Mouse (Mus musculus): ENCODE measurements around the gene Irx6. TPM values are rescaled to one million over a fixed set of nuclear protein-coding genes. Genes with fewer than 3 reads are reported as not detected.

Irx6 gene
- polyA plus RNA-seq, 1 experiment, result not detected

DNA sequence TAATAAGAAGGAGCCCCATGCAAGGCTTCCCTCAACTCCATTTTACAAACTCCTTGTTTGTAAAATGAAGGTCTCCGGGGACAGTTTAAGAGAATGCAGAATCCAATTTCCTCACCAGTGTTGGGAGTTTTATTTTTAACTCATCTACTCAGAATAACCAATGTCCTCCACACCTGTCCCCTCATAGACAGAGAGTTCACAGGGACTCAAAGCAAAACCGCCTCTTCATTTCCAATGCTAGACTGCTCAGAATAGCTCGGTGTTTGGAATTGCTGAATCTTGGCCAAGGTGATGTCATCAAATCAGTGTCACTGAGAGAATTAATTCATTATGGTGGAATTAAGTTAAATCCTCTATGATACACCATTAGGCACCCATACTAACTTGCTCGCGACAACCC lies 44.0 kb downstream of the Irx6 start:
- H3K36me3 ChIP-seq (replicated peaks; ENCODE audit: low read length), result no peaks in the 10 kb centered on the region

DNA sequence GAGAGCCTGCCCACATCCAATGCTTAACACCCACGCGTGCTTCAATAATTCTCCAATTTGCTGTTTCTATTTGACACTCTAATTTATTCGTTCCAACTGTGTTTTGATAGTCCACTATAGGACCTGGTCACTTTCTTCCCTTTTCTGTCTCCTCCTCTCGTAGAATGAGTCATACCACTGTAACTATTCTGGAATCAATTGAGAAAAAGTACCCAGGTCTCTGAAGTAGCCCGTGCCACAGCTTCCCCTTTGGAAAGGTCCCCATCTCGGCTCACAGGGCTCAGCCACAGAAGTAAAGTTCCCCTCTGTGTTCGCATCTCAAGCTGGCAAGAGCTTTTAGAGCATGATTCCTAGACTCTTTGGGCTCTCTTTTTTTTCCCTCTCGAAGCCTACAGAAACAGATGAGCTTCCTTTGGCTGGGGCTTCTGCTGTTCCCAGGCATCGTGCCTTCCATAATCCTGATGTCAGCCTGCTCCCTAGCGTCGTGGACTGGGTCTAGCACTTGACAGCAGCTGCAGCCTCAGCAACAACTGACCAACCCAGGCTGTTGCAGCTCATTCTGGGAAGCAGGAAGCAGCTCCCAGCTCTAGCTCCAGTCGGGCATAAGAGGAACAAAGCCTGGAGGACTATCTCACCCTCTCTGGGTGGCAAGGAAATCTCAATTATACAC lies 47.3 kb downstream of the Irx6 start:
- Histone ChIP-seq H3K4me1 (no peaks in the 10 kb centered on the region), H3K27me3 (replicated peaks) (no peaks in the 10 kb centered on the region), H3K9me3 (peaks cover 21% of the 10 kb centered on the region; the same call in 1 of the 2 replicates), H3K36me3 (replicated peaks; ENCODE audit: low read length) (no peaks in the 10 kb centered on the region), H3K4me3 (replicated peaks) (no peak overlapping the region)
- TF ChIP-seq FLI1 (IDR thresholded peaks at IDR 0.05; ENCODE audit: low read length), result no peak
- TF ChIP-seq GATA1 (IDR thresholded peaks at IDR 0.05; ENCODE audit: borderline replicate concordance, low read length), result no peak

More for the DNA sequence above, 44.0 kb downstream of the Irx6 start:
- no peak for TF ChIP-seq GATA1 (IDR thresholded peaks at IDR 0.05; ENCODE audit: borderline replicate concordance, low read length)
- no peak for TF ChIP-seq FLI1 (IDR thresholded peaks at IDR 0.05; ENCODE audit: low read length)
- no peaks in the 10 kb centered on the region for H3K27me3 ChIP-seq (replicated peaks)
- no peaks in the 10 kb centered on the region for H3K4me1 ChIP-seq
- 0 out of 2 replicates have a peak, but pooled peaks cover 6% of the 10 kb centered on the region for H3K9me3 ChIP-seq
- no peak overlapping the region for H3K4me3 ChIP-seq (replicated peaks)

DNA sequence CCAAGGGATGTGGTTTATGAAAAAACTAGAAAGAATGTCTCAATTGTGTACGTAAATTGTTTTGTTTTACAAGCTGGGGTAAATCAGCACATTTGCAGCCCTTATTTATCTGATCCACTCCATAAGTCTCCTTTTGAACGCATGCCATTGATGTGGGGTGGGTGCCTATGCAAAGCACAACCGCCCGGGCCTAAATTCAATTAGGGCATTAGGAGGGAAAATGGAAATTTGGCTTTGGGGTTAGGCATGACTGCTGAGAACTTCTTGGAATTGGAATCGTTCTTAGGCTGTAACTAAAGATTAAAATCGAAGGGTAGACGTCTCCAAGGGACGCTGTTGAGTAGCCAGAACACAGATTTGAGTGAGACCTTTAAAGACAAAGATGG lies 47.8 kb downstream of the Irx6 start:
- Histone ChIP-seq H3K27me3 (replicated peaks) (no peaks in the 10 kb centered on the region), H3K4me1 (no peaks in the 10 kb centered on the region), H3K36me3 (replicated peaks; ENCODE audit: low read length) (no peaks in the 10 kb centered on the region), H3K4me3 (replicated peaks) (no peak overlapping the region), H3K9me3 (peaks cover 21% of the 10 kb centered on the region; the same call in 1 of the 2 replicates)
- TF ChIP-seq FLI1 (IDR thresholded peaks at IDR 0.05; ENCODE audit: low read length) (no peak), GATA1 (IDR thresholded peaks at IDR 0.05; ENCODE audit: borderline replicate concordance, low read length) (no peak)

DNA sequence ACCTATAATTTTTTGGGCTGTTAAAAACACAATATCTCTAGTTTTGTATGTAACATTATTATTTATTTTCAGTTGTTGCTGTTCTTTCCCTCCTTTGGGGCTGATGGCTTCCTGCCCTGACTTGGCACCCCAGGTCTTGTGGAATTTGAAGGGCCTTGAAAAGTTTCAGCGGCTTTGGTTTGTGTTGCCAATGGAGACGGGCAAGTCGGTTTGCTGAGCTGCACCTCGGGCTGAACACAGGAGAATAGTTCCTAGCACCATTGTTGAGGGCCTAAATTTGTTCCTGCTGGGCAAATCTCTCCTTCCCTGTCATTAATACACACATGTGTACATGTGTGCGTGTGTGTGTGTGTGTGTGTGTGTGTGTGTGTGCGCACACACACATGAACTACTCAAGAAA lies 49.2 kb downstream of the Irx6 start:
- Histone ChIP-seq H3K9me3 (peaks cover 29% of the 10 kb centered on the region), H3K36me3 (replicated peaks; ENCODE audit: low read length) (no peaks in the 10 kb centered on the region), H3K27me3 (replicated peaks) (no peaks in the 10 kb centered on the region), H3K4me1 (no peaks in the 10 kb centered on the region), H3K4me3 (replicated peaks) (no peak overlapping the region)
- no peak for TF ChIP-seq FLI1 (IDR thresholded peaks at IDR 0.05; ENCODE audit: low read length)
- no peak for TF ChIP-seq GATA1 (IDR thresholded peaks at IDR 0.05; ENCODE audit: borderline replicate concordance, low read length)

DNA sequence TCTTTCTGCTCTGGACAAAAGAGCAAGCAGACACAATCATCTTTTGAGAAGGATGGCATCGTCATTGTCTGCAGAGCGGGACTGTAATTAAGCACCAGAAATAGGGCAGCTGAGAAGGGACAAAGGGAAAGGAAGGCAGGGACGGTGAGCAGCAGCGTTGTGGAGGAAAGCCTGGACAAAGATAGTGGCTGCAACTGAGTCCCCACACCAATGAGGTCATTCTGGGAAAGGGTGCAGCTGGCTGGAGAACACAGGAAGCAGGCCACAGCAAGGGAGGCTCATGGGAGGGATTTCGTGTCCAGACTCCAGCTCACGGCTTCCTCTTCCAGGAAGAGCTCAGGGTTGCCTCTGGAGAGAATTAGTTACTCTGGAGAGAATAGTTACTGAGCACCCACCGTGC lies 49.9 kb downstream of the Irx6 start:
- Histone ChIP-seq H3K4me3 (replicated peaks) (no peak overlapping the region), H3K36me3 (replicated peaks; ENCODE audit: low read length) (no peaks in the 10 kb centered on the region), H3K9me3 (peaks cover 31% of the 10 kb centered on the region), H3K27me3 (replicated peaks) (no peaks in the 10 kb centered on the region), H3K4me1 (no peaks in the 10 kb centered on the region)
- TF ChIP-seq FLI1 (IDR thresholded peaks at IDR 0.05; ENCODE audit: low read length) (no peak), GATA1 (IDR thresholded peaks at IDR 0.05; ENCODE audit: borderline replicate concordance, low read length) (no peak)

DNA sequence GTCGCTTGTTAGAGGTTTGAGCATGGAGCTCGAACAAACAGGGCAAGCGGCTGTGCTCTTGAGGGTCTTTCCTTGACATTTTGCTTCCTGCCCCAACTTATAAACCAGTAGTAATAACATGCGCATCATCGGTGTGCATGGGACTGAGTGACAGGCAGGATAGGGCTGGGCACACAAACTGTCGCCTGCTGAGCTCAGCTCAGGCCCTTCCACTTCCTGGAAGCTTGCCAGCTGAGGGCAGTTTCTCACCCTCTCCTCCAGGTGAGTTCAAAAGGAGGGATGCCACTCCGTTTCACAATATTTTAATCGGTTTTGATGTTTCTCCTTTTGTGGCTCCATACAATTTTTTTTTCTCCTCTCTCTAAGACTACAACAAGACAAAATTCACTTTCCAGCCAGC lies 50.3 kb downstream of the Irx6 start:
- no peak overlapping the region for H3K4me3 ChIP-seq (replicated peaks)
- no peaks in the 10 kb centered on the region for H3K4me1 ChIP-seq
- TF ChIP-seq GATA1 (IDR thresholded peaks at IDR 0.05; ENCODE audit: borderline replicate concordance, low read length), result no peak
- no peak for TF ChIP-seq FLI1 (IDR thresholded peaks at IDR 0.05; ENCODE audit: low read length)
- H3K36me3 ChIP-seq (replicated peaks; ENCODE audit: low read length), result no peaks in the 10 kb centered on the region
- H3K27me3 ChIP-seq (replicated peaks), result no peaks in the 10 kb centered on the region
- peaks cover 33% of the 10 kb centered on the region for H3K9me3 ChIP-seq

Other genes with a start within 250 kb of the Irx6 start
- 0.07 TPM in 1 of 2 replicates, not detected in the other for gene Mmp2, start 153.0 kb downstream of the Irx6 start, polyA plus RNA-seq (2012; ENCODE audit: insufficient read depth, low replicate concordance)
- 1.6 TPM in 1 of 2 replicates, not detected in the other for gene Lpcat2, start 181.1 kb downstream of the Irx6 start, polyA plus RNA-seq (2012; ENCODE audit: insufficient read depth, low replicate concordance)
- 0.18 TPM in 1 of 2 replicates, not detected in the other for gene Capns2, start 227.1 kb downstream of the Irx6 start, polyA plus RNA-seq (2012; ENCODE audit: insufficient read depth, low replicate concordance)